Comparison of ENCODE assay signal across 8 mouse cellular contexts in genomic region chr8:126662797-126663784, GRCm38 (mm10).
DNase-seq lines count a peak whose midpoint lies in the region; ATAC-seq lines count a peak whose summit lies in the region.

No protein-coding gene starts in this region.

- H3K27me3 ChIP-seq in heart, embryonic 10.5 days (ENCODE audit: insufficient read depth, poor library complexity, severe bottlenecking): no peaks in the 10 kb centered on the region
- no peaks in the 10 kb centered on the region for H3K27me3 ChIP-seq in megakaryocyte, embryonic 14.5 days (replicated peaks)

- no peaks in the 10 kb centered on the region for H3K36me3 ChIP-seq in heart, embryonic 10.5 days
- H3K36me3 ChIP-seq in megakaryocyte, embryonic 14.5 days (replicated peaks; ENCODE audit: low read length): no peaks in the 10 kb centered on the region

- intact Hi-C loops in heart, postnatal 25 days (cut with DNase I): no loop called here

- no peaks in the 10 kb centered on the region for H3K9me3 ChIP-seq in heart, embryonic 10.5 days
- no peaks in the 10 kb centered on the region for H3K9me3 ChIP-seq in megakaryocyte, embryonic 14.5 days

- peaks cover 85% of the 10 kb centered on the region for H3K4me1 ChIP-seq in heart, embryonic 10.5 days
- H3K4me1 ChIP-seq in megakaryocyte, embryonic 14.5 days: peaks cover 88% of the 10 kb centered on the region

- WGBS in heart, embryonic 10.5 days: 55% methylated on average over 14 of the region's 14 CpGs

- H3K4me3 ChIP-seq in heart, embryonic 10.5 days: no peak overlapping the region
- H3K4me3 ChIP-seq in megakaryocyte, embryonic 14.5 days (replicated peaks): peak overlapping the region; percentile 11

- peak; percentile 63 to 73 for DNase-seq in heart, adult 18-20 months
- DNase-seq in heart, postnatal 25 days (ENCODE audit: low spot score): no peak
- DNase-seq in T-cell, adult 2 months (ENCODE audit: low spot score): peak; percentile 91
- no peak for DNase-seq in heart, embryonic 10.5 days (ENCODE audit: low spot score)
- DNase-seq in kidney, adult 9 months: peak; percentile 92
- peak; percentile 85 for DNase-seq in thymus, postnatal 14 days

- peak overlapping the region; percentile 97 for H3K27ac ChIP-seq in heart, embryonic 10.5 days

- no peak for ATAC-seq in monocyte, adult 5-6 weeks (replicated peaks; ENCODE audit: insufficient number of reproducible peaks, low FRiP score, low TSS enrichment, poor library complexity, severe bottlenecking)

Comparison
In these comparisons a context has a peak if more than half of its experiments do, and no peak if none do; other contexts are left out.
1. DNase-seq: peak in heart, adult 18-20 months (2 of 2), T-cell, adult 2 months (single experiment), kidney, adult 9 months (single experiment) and thymus, postnatal 14 days (single experiment); none in heart, postnatal 25 days (single experiment) and heart, embryonic 10.5 days (single experiment).